Mouse (Mus musculus): ENCODE measurements around the gene Bmt2. TPM values are rescaled to one million over a fixed set of nuclear protein-coding genes. Genes with fewer than 3 reads are reported as not detected.

Gene Bmt2
- polyA plus RNA-seq, 1 experiment from 2014 or later, result 5.8 TPM

GRCm38 (mm10) chr6:13632571-13632970 is 45.2 kb downstream of the Bmt2 start:
- Histone ChIP-seq H3K4me3 (ENCODE audit: low read depth, low read length) (no peak overlapping the region), H3K36me3 (ENCODE audit: control insufficient read depth, insufficient read depth) (peaks cover 10% of the 10 kb centered on the region), H3K27me3 (replicated peaks; ENCODE audit: control insufficient read depth, insufficient read depth, low read length) (no peaks in the 10 kb centered on the region), H3K4me2 (replicated peaks; ENCODE audit: low read depth) (no peak overlapping the region), H3K9me3 (ENCODE audit: control insufficient read depth) (no peaks in the 10 kb centered on the region), H3K4me1 (replicated peaks; ENCODE audit: control insufficient read depth, insufficient read depth, low read length) (no peaks in the 10 kb centered on the region), H3K9ac (ENCODE audit: low read depth, low read length) (no peak overlapping the region), H3K27ac (ENCODE audit: low read depth, low read length) (no peak overlapping the region)
- TF ChIP-seq CTCF (IDR thresholded peaks at IDR 0.05; ENCODE audit: low read depth), result no peak
- no peak for ATAC-seq
- WGBS, result 94% methylated on average over 1 of the region's 1 CpGs

- no peak overlapping the region for H3K4me3 ChIP-seq (ENCODE audit: low read depth, low read length)
- no peaks in the 10 kb centered on the region for H3K4me1 ChIP-seq (replicated peaks; ENCODE audit: control insufficient read depth, insufficient read depth, low read length)
- TF ChIP-seq CTCF (IDR thresholded peaks at IDR 0.05; ENCODE audit: low read depth), result no peak
- H3K27ac ChIP-seq (ENCODE audit: low read depth, low read length), result no peak overlapping the region
- no peaks in the 10 kb centered on the region for H3K9me3 ChIP-seq (ENCODE audit: control insufficient read depth)
- no peak overlapping the region for H3K9ac ChIP-seq (ENCODE audit: low read depth, low read length)
- WGBS, result 78% methylated on average over 2 of the region's 2 CpGs
- H3K4me2 ChIP-seq (replicated peaks; ENCODE audit: low read depth), result no peak overlapping the region
- no peaks in the 10 kb centered on the region for H3K27me3 ChIP-seq (replicated peaks; ENCODE audit: control insufficient read depth, insufficient read depth, low read length)
- H3K36me3 ChIP-seq (ENCODE audit: control insufficient read depth, insufficient read depth), result peaks cover 10% of the 10 kb centered on the region
- no peak for ATAC-seq
Measured at GRCm38 (mm10) chr6:13630607-13631006, 47.2 kb downstream of the Bmt2 start.

- H3K27me3 ChIP-seq (replicated peaks; ENCODE audit: control insufficient read depth, insufficient read depth, low read length), result no peaks in the 10 kb centered on the region
- WGBS, result 80% methylated on average over 2 of the region's 2 CpGs
- peaks cover 5% of the 10 kb centered on the region; the same call in 1 of the 2 replicates for H3K36me3 ChIP-seq (ENCODE audit: control insufficient read depth, insufficient read depth)
- TF ChIP-seq CTCF (IDR thresholded peaks at IDR 0.05; ENCODE audit: low read depth), result no peak
- no peak for ATAC-seq
- no peak overlapping the region for H3K4me3 ChIP-seq (ENCODE audit: low read depth, low read length)
- no peaks in the 10 kb centered on the region for H3K4me1 ChIP-seq (replicated peaks; ENCODE audit: control insufficient read depth, insufficient read depth, low read length)
- H3K27ac ChIP-seq (ENCODE audit: low read depth, low read length), result no peak overlapping the region
- H3K9me3 ChIP-seq (ENCODE audit: control insufficient read depth), result no peaks in the 10 kb centered on the region
- H3K9ac ChIP-seq (ENCODE audit: low read depth, low read length), result no peak overlapping the region
- H3K4me2 ChIP-seq (replicated peaks; ENCODE audit: low read depth), result no peak overlapping the region
Measured at GRCm38 (mm10) chr6:13619618-13620017, 58.1 kb downstream of the Bmt2 start.

- peaks cover 5% of the 10 kb centered on the region; the same call in 1 of the 2 replicates for H3K36me3 ChIP-seq (ENCODE audit: control insufficient read depth, insufficient read depth)
- TF ChIP-seq CTCF (IDR thresholded peaks at IDR 0.05; ENCODE audit: low read depth), result no peak
Measured at GRCm38 (mm10) chr6:13617110-13617509, 60.7 kb downstream of the Bmt2 start.

GRCm38 (mm10) chr6:13614568-13614967 is 63.2 kb downstream of the Bmt2 start:
- no peaks in the 10 kb centered on the region for H3K9me3 ChIP-seq (ENCODE audit: control insufficient read depth)
- 93% methylated on average over 3 of the region's 3 CpGs for WGBS
- H3K27me3 ChIP-seq (replicated peaks; ENCODE audit: control insufficient read depth, insufficient read depth, low read length), result no peaks in the 10 kb centered on the region
- H3K4me1 ChIP-seq (replicated peaks; ENCODE audit: control insufficient read depth, insufficient read depth, low read length), result no peaks in the 10 kb centered on the region
- H3K27ac ChIP-seq (ENCODE audit: low read depth, low read length), result no peak overlapping the region
- H3K36me3 ChIP-seq (ENCODE audit: control insufficient read depth, insufficient read depth), result no peaks in the 10 kb centered on the region
- H3K4me3 ChIP-seq (ENCODE audit: low read depth, low read length), result no peak overlapping the region
- no peak for TF ChIP-seq CTCF (IDR thresholded peaks at IDR 0.05; ENCODE audit: low read depth)
- no peak for ATAC-seq
- no peak overlapping the region for H3K9ac ChIP-seq (ENCODE audit: low read depth, low read length)
- no peak overlapping the region for H3K4me2 ChIP-seq (replicated peaks; ENCODE audit: low read depth)

More at GRCm38 (mm10) chr6:13617110-13617509, 60.7 kb downstream of the Bmt2 start:
- ATAC-seq, result no peak
- no peak overlapping the region for H3K4me2 ChIP-seq (replicated peaks; ENCODE audit: low read depth)
- no peaks in the 10 kb centered on the region for H3K9me3 ChIP-seq (ENCODE audit: control insufficient read depth)
- 85% methylated on average over 3 of the region's 3 CpGs for WGBS
- no peak overlapping the region for H3K9ac ChIP-seq (ENCODE audit: low read depth, low read length)
- H3K27ac ChIP-seq (ENCODE audit: low read depth, low read length), result no peak overlapping the region
- no peaks in the 10 kb centered on the region for H3K27me3 ChIP-seq (replicated peaks; ENCODE audit: control insufficient read depth, insufficient read depth, low read length)
- no peak overlapping the region for H3K4me3 ChIP-seq (ENCODE audit: low read depth, low read length)
- no peaks in the 10 kb centered on the region for H3K4me1 ChIP-seq (replicated peaks; ENCODE audit: control insufficient read depth, insufficient read depth, low read length)

GRCm38 (mm10) chr6:13613671-13614070 is 64.1 kb downstream of the Bmt2 start:
- Histone ChIP-seq H3K9me3 (ENCODE audit: control insufficient read depth) (no peaks in the 10 kb centered on the region), H3K4me1 (replicated peaks; ENCODE audit: control insufficient read depth, insufficient read depth, low read length) (no peaks in the 10 kb centered on the region), H3K36me3 (ENCODE audit: control insufficient read depth, insufficient read depth) (no peaks in the 10 kb centered on the region), H3K4me2 (replicated peaks; ENCODE audit: low read depth) (no peak overlapping the region), H3K9ac (ENCODE audit: low read depth, low read length) (no peak overlapping the region), H3K27me3 (replicated peaks; ENCODE audit: control insufficient read depth, insufficient read depth, low read length) (no peaks in the 10 kb centered on the region), H3K4me3 (ENCODE audit: low read depth, low read length) (no peak overlapping the region), H3K27ac (ENCODE audit: low read depth, low read length) (no peak overlapping the region)
- ATAC-seq, result no peak
- no peak for TF ChIP-seq CTCF (IDR thresholded peaks at IDR 0.05; ENCODE audit: low read depth)
- WGBS, result 80% methylated on average over 3 of the region's 3 CpGs

- 89% methylated on average over 2 of the region's 2 CpGs for WGBS
- TF ChIP-seq CTCF (IDR thresholded peaks at IDR 0.05; ENCODE audit: low read depth), result no peak
- H3K4me2 ChIP-seq (replicated peaks; ENCODE audit: low read depth), result no peak overlapping the region
Measured at GRCm38 (mm10) chr6:13610869-13611268, 66.9 kb downstream of the Bmt2 start.

More at GRCm38 (mm10) chr6:13610869-13611268, 66.9 kb downstream of the Bmt2 start:
- Histone ChIP-seq H3K9me3 (ENCODE audit: control insufficient read depth) (no peaks in the 10 kb centered on the region), H3K27ac (ENCODE audit: low read depth, low read length) (no peak overlapping the region), H3K4me3 (ENCODE audit: low read depth, low read length) (no peak overlapping the region), H3K36me3 (ENCODE audit: control insufficient read depth, insufficient read depth) (no peaks in the 10 kb centered on the region), H3K4me1 (replicated peaks; ENCODE audit: control insufficient read depth, insufficient read depth, low read length) (peaks cover 5% of the 10 kb centered on the region; the same call in 1 of the 2 replicates), H3K27me3 (replicated peaks; ENCODE audit: control insufficient read depth, insufficient read depth, low read length) (no peaks in the 10 kb centered on the region), H3K9ac (ENCODE audit: low read depth, low read length) (no peak overlapping the region)
- ATAC-seq, result no peak
